Mouse (Mus musculus): ENCODE data around the gene Edem1. TPM values are rescaled to one million over a fixed set of nuclear protein-coding genes. Genes with fewer than 3 reads are reported as not detected.

Gene Edem1
- polyA plus RNA-seq, 1 experiment from 2014 or later = 25.1 TPM

Other genes with a start within 250 kb of the Edem1 start
- gene Bhlhe40, start 168.0 kb upstream of the Edem1 start, polyA plus RNA-seq (2015; fragmentation: Nextera tagmentation; extraction: Ambion mirVana) = 15.9 and 16.0 TPM in 2 replicates
- 78.9 and 79.7 TPM in 2 replicates for gene Arl8b, start 45.5 kb upstream of the Edem1 start, polyA plus RNA-seq (2015; fragmentation: Nextera tagmentation; extraction: Ambion mirVana)